Mouse (Mus musculus) stomach, embryonic 14.5 days (tissue): ENCODE data around the gene Gm32742. TPM values are rescaled to one million over a fixed set of nuclear protein-coding genes. Genes with fewer than 3 reads are reported as not detected.

Source experiments
- ATAC-seq: fragments of 200-750 bp; cut with Nextera tagmentation; 2 replicates; pipeline ENCODE4 v1.8.0; 2017; ENCODE audit warnings: low read depth, moderate TSS enrichment; ENCODE audit not compliant: insufficient number of reproducible peaks, insufficient read depth, low FRiP score
- H3K27ac ChIP-seq: fragments of 300-500 bp; sonication (generic); 2 replicates; pipeline ENCODE4 v1.5.1; 2014; ENCODE audit warnings: mild to moderate bottlenecking, low read length, moderate library complexity, mixed read lengths
- H3K27me3 ChIP-seq: fragments of 300-500 bp; sonication (generic); 2 replicates; pipeline ENCODE4 v1.6.1; 2014; ENCODE audit warnings: low read length, control low read depth, mixed read lengths; ENCODE audit not compliant: control insufficient read depth, insufficient read depth
- H3K36me3 ChIP-seq: fragments of 300-500 bp; sonication (generic); 2 replicates; pipeline ENCODE4 v1.6.1; 2014; ENCODE audit warnings: mild to moderate bottlenecking, control low read depth, low read length, moderate library complexity, mixed read lengths; ENCODE audit not compliant: control insufficient read depth, insufficient read depth
- H3K4me1 ChIP-seq: fragments of 300-500 bp; sonication (generic); 2 replicates; pipeline ENCODE4 v1.6.1; 2014; ENCODE audit warnings: low read length, control low read depth, mixed read lengths; ENCODE audit not compliant: control insufficient read depth, insufficient read depth
- H3K4me2 ChIP-seq: fragments of 300-500 bp; sonication (generic); replicated peaks from 2 replicates; pipeline ENCODE4 v1.6.1; 2014; ENCODE audit warnings: low read depth, low read length, control low read depth
- H3K4me3 ChIP-seq: fragments of 300-500 bp; sonication (generic); 2 replicates; pipeline ENCODE4 v1.5.1; 2014; ENCODE audit warnings: low read depth, low read length, control low read depth
- H3K9ac ChIP-seq: fragments of 300-500 bp; sonication (generic); replicated peaks from 2 replicates; pipeline ENCODE4 v1.6.1; 2014; ENCODE audit warnings: low read depth, mild to moderate bottlenecking, control low read depth, low read length, moderate library complexity, mixed read lengths
- H3K9me3 ChIP-seq: fragments of 300-500 bp; sonication (generic); 2 replicates; pipeline ENCODE4 v1.6.1; 2016; ENCODE audit warnings: low read depth, low read length, control low read depth; ENCODE audit not compliant: control insufficient read depth
- WGBS: fragments of 180-500 bp; shearing (Covaris S2); extraction: QIAGEN DNeasy Blood & Tissue Kit; methylation state at CpG from one replicate; pipeline ENCODE4 v1.1.7; 2014; 5-methylcytosine and 5-hydroxymethylcytosine counted together
- microRNA counts: library from miRNA; unstranded; fragments of <30 nt; microRNA quantifications from one replicate; lab custom pipeline; 2016
- microRNA-seq: library from miRNA; unstranded; fragments of <30 nt; microRNA quantifications from one replicate; pipeline ENCODE4, GENCODE M21; 2016
- polyA plus RNA-seq: library from polyadenylated mRNA; unstranded; fragments of >200 nt; fragmentation: Nextera tagmentation; extraction: Ambion mirVana; gene quantifications from 2 replicates; pipeline ENCODE4 v1.2.1, GENCODE M21; 2014

Gm32742 gene
- polyA plus RNA-seq, 1 experiment from 2014 or later = 0.06 TPM

DNA sequence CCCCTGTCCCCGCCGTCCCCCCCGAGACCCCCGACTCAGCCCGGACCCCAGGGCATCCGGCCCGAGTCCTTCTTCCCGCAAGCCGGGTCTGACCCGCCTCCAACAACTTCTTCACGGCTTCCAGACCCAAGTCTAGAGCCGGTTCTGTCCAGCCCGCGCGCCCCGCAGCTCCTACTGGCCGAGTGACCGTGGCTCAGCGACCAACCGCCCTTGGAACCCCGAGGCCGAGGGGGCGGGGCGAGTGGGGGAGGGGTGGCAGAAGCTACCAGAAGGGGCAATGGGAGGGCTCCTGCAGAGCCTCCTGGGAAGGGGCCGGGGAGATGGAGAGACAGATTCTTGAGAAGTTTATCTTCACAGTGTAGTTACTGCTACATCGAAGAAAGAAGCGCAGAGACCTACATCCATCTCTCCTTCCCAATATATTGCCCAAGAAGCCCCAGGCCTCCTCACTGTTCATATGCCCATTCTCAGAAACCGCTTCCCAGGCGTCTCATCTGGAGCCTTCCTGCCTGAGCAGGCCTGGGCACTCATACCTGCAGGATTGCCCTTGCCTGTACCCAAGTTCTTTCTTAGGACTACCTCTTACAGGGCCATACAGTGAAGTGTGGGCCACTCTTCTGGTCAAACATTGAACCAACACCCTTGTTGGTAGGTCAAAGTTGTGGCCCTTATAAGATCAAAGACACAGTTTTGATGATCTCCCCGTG, 61.4 kb downstream of the Gm32742 start:
- no peak overlapping the region for H3K27ac ChIP-seq
- H3K9me3 ChIP-seq = no peaks in the 10 kb centered on the region
- peak overlapping the region; percentile 81 for H3K4me2 ChIP-seq
- peak; percentile 67 for ATAC-seq
- H3K27me3 ChIP-seq = no peaks in the 10 kb centered on the region
- H3K4me1 ChIP-seq = no peaks in the 10 kb centered on the region; the same call in 1 of the 2 replicates
- H3K36me3 ChIP-seq = no peaks in the 10 kb centered on the region
- H3K9ac ChIP-seq = peak overlapping the region; percentile 23; the same call in 1 of the 2 replicates
- H3K4me3 ChIP-seq = peak overlapping the region; percentile 39
- 15% methylated on average over 28 of the region's 30 CpGs for WGBS

DNA sequence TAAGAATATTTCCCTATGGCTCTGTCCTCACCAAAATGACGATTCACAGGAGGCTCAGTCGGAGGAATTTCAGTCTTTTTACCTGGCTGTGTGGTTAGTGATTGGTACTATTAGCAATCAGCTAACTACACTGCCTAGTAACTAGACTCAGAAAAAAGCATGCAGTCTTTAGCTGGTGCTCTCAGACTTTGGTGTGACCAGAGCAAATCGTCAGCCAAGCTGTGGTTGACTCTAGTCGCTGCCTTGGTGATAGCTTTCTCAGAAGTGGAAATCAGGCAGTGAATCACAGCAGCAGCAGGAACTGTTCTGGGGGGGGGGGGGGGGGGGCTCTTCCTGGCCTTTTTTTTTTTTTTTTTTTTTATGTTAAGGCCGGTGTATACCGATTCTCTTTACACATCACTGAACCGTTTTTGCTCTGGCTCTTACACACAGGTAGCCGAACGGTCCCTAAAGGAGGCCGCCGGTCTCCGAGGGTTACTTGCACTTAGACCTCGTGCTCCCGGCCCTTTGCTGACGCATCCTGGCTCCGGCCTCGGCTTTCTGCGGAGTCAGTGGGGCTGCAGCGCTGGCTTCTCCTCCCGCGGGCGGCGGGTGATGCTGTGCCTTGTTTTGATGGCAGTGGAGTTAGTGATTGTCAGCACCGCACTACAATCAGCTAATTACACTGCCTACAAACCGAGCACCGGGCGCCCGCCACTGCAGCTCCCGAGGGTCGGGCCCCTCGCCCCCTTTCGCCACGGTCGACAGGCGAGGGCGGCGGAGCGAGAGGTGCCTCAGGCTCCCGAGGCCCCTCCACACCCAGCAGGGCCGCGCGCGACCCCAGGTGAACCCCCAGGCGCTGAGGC, 62.1 kb downstream of the Gm32742 start:
- Histone ChIP-seq H3K9ac (peak overlapping the region; percentile 23; the same call in 1 of the 2 replicates), H3K27ac (no peak overlapping the region)
- ATAC-seq = no peak

DNA sequence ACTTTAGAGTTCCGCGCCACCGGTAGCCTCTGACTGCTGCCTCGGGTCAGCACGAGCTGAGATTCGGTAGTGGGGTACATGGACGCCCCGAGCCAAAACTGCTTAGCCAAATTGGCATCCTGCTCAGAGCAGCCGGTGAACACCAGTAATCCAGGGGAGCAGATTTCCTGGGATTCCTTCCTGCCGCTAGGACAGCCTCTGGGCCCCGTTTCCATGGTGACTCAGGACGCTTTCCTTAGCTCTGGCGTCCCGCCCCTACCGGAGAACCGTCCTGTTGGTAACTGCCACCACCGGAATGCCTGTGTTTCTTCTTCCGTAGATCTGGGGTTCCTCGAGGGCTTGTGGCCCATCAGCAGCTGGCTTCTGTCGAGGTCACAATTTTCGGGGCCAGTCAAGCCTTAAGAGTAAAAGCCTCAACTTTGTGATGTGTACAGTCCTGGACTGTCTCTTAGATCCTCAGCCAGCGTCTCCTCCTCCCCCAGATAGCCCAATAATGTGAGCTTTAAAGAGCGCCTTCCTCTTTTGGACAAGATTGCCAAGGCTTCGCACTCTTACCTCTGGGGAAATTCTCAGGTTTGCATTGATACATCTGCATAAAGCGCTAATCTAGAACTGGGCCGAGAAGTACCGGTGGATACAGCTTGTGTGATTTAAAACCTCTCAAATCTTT, 63.4 kb downstream of the Gm32742 start, which contains the start of gene 4833427G06Rik:
4833427G06Rik (minus strand) TSS at position 323 of the 670 bp plus-strand sequence.
- no peak within 1 kb of the TSS for H3K9ac ChIP-seq
- no peaks in the 10 kb centered on the region for H3K27me3 ChIP-seq
- ATAC-seq = peak; percentile 81; the same call in 1 of the 2 replicates
- no peak within 1 kb of the TSS for H3K27ac ChIP-seq
- H3K4me2 ChIP-seq = peak within 1 kb of the TSS; percentile 37
- WGBS = 10% methylated on average over 27 of the region's 27 CpGs
- H3K9me3 ChIP-seq = no peaks in the 10 kb centered on the region
- no peaks in the 10 kb centered on the region for H3K36me3 ChIP-seq
- H3K4me1 ChIP-seq = no peaks in the 10 kb centered on the region; the same call in 1 of the 2 replicates
- peak within 1 kb of the TSS; percentile 16 for H3K4me3 ChIP-seq

More for the DNA sequence above, 62.1 kb downstream of the Gm32742 start:
- 2% methylated on average over 39 of the region's 44 CpGs for WGBS
- peak overlapping the region; percentile 81 for H3K4me2 ChIP-seq
- H3K4me3 ChIP-seq = peak overlapping the region; percentile 39
- no peaks in the 10 kb centered on the region for H3K27me3 ChIP-seq
- no peaks in the 10 kb centered on the region for H3K36me3 ChIP-seq
- no peaks in the 10 kb centered on the region; the same call in 1 of the 2 replicates for H3K4me1 ChIP-seq
- no peaks in the 10 kb centered on the region for H3K9me3 ChIP-seq

DNA sequence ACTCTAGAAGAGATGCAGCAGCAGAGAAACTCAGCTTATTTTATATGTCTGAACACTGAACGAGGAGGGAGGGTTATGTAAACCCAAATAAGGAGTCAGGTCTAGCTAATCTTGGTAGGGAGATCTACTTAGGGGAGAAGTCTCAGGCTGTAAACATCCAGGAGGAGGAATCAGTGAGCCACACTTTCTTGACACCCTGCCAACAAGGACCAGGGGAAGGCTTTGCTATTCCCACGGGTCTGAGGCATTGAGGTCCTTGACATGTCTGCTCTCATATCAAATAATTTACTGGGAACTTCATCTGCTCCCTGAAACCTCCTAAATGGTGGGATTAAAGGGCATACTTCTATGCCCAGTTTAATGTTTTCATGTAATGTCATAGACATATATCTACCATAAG, 69.0 kb downstream of the Gm32742 start:
- Histone ChIP-seq H3K9ac (no peak overlapping the region), H3K9me3 (no peaks in the 10 kb centered on the region), H3K27ac (no peak overlapping the region), H3K4me1 (no peaks in the 10 kb centered on the region), H3K4me3 (no peak overlapping the region), H3K27me3 (no peaks in the 10 kb centered on the region), H3K36me3 (no peaks in the 10 kb centered on the region), H3K4me2 (no peak overlapping the region)
- 23% methylated on average over 2 of the region's 2 CpGs for WGBS
- no peak for ATAC-seq

DNA sequence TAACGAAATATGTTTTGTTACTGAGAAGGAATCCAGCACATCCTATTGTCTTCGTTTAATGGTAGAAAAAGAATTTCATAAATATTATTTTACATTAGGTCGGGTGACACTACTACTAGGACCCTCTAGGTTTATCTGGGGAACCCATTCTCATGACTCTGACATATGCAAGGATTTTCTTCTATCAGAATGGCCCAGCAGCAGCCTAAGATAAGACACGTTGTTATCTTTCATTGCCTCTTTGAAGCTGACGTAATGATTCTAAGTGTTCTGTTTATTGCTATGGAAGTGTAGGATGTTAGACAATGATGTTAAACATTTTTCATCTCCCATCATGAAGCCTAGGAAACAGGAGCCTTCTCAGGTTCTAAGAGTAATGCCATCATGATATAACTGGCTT, 71.6 kb downstream of the Gm32742 start:
- Histone ChIP-seq H3K27ac (no peak overlapping the region), H3K9me3 (no peaks in the 10 kb centered on the region), H3K4me3 (no peak overlapping the region), H3K9ac (no peak overlapping the region), H3K36me3 (no peaks in the 10 kb centered on the region), H3K27me3 (no peaks in the 10 kb centered on the region), H3K4me2 (no peak overlapping the region), H3K4me1 (no peaks in the 10 kb centered on the region)
- 58% methylated on average over 5 of the region's 5 CpGs for WGBS
- ATAC-seq = no peak

DNA sequence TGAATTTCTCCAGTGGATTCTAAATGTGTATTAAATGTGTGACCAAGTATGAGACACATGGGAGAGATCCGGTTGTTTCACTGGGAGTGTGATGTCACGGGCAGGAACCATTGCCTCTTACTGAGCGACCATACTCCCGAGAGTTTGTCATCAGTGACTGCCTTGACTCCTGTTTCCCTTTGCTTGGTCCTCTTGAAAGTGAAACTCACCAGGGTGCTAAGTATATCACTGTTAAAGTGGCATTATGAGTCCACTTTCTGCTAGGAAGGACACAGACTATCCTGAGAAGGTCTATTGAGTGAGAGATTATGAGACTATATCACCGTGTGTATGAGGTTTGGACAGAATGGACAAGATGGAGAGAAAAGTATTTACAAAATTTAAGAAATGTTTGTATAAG, 83.7 kb downstream of the Gm32742 start:
- no peaks in the 10 kb centered on the region for H3K36me3 ChIP-seq
- H3K27ac ChIP-seq = no peak overlapping the region
- no peaks in the 10 kb centered on the region for H3K27me3 ChIP-seq
- H3K9ac ChIP-seq = no peak overlapping the region
- no peak for ATAC-seq
- peaks cover 6% of the 10 kb centered on the region; the same call in 1 of the 2 replicates for H3K4me1 ChIP-seq
- no peak overlapping the region for H3K4me3 ChIP-seq
- WGBS = 85% methylated on average over 5 of the region's 5 CpGs
- H3K9me3 ChIP-seq = no peaks in the 10 kb centered on the region
- no peak overlapping the region for H3K4me2 ChIP-seq

MicroRNAs within 50 kb of the gene (microRNA counts, 519-probe panel; counts per million panel counts)
- microRNA mmu-miR-34b-3p (lab: Ali Mortazavi, UCI) (2,070 counts per million, percentile 26 among the panel's probes with 10 or more counts), microRNA mmu-miR-34b-5p (lab: Ali Mortazavi, UCI) (2,176 counts per million, percentile 28 among the panel's probes with 10 or more counts), microRNA mmu-miR-34c (lab: Ali Mortazavi, UCI) (4,263 counts per million, percentile 85 among the panel's probes with 10 or more counts)

Small RNAs within 50 kb of the gene (microRNA-seq; reads per million reads assigned to microRNA genes)
- 22.1 reads per million, percentile 28 among the genes with 10 or more reads in this experiment for gene Mir34b
- gene Mir34c = 495 reads per million, percentile 64 among the genes with 10 or more reads in this experiment

Other genes with a start within 250 kb of the Gm32742 start
- gene Sik2, start 156.4 kb downstream of the Gm32742 start, polyA plus RNA-seq = 24.2 and 27.2 TPM in 2 replicates
- not detected in 2 replicates for gene Btg4, start 104.6 kb downstream of the Gm32742 start, polyA plus RNA-seq
- 6.2 and 6.3 TPM in 2 replicates for gene Layn, start 88.4 kb downstream of the Gm32742 start, polyA plus RNA-seq
- not detected in 2 replicates for gene 4833427G06Rik, start 63.4 kb downstream of the Gm32742 start, polyA plus RNA-seq
- gene Pou2af1, start 48.2 kb upstream of the Gm32742 start, polyA plus RNA-seq = 0.13 TPM in 1 of 2 replicates, not detected in the other
- gene Colca2, start 113.1 kb upstream of the Gm32742 start, polyA plus RNA-seq = 7.3 and 8.3 TPM in 2 replicates
- gene 1810046K07Rik, start 163.4 kb upstream of the Gm32742 start, polyA plus RNA-seq = 0.64 and 1.00 TPM in 2 replicates